Mouse (Mus musculus) forebrain, embryonic 12.5 days (tissue): Measurements from ENCODE around the gene Zfp385c. TPM values are rescaled to one million over a fixed set of nuclear protein-coding genes. Genes with fewer than 3 reads are reported as not detected.

Experiments
- ATAC-seq: fragments of 200-750 bp; cut with Nextera tagmentation; 2 replicates; pipeline ENCODE4 v1.8.0; 2017; ENCODE audit warnings: moderate TSS enrichment; ENCODE audit not compliant: low FRiP score
- H3K27ac ChIP-seq: fragments of 300-500 bp; sonication (generic); 2 replicates; pipeline ENCODE4 v1.5.1; 2016; ENCODE audit warnings: mild to moderate bottlenecking
- H3K27me3 ChIP-seq: fragments of 300-500 bp; sonication (generic); 2 replicates; pipeline ENCODE4 v1.6.1; 2016; ENCODE audit warnings: mild to moderate bottlenecking
- H3K36me3 ChIP-seq: fragments of 300-500 bp; sonication (generic); replicated peaks from 2 replicates; pipeline ENCODE4 v1.6.1; 2016; ENCODE audit warnings: mild to moderate bottlenecking
- H3K4me1 ChIP-seq: fragments of 300-500 bp; sonication (generic); 2 replicates; pipeline ENCODE4 v1.6.1; 2016
- H3K4me2 ChIP-seq: fragments of 300-500 bp; sonication (generic); 2 replicates; pipeline ENCODE4 v1.6.1; 2016; ENCODE audit warnings: mild to moderate bottlenecking, moderate library complexity
- H3K4me3 ChIP-seq: fragments of 300-500 bp; sonication (generic); replicated peaks from 2 replicates; pipeline ENCODE4 v1.5.1; 2016; ENCODE audit warnings: mild to moderate bottlenecking
- H3K9ac ChIP-seq: fragments of 300-500 bp; sonication (generic); 2 replicates; pipeline ENCODE4 v1.6.1; 2016; ENCODE audit warnings: mild to moderate bottlenecking
- H3K9me3 ChIP-seq: fragments of 300-500 bp; sonication (generic); 2 replicates; pipeline ENCODE4 v1.6.1; 2016
- WGBS: fragments of 180-500 bp; shearing (Covaris S2); methylation state at CpG from one replicate; pipeline ENCODE4 v1.1.7; 2016; 5-methylcytosine and 5-hydroxymethylcytosine counted together
- polyA plus RNA-seq: library from polyadenylated mRNA; unstranded; fragments of >200 nt; fragmentation: Nextera tagmentation; extraction: Ambion mirVana; gene quantifications from 2 replicates; pipeline ENCODE4 v1.2.1, GENCODE M21; 2016

Zfp385c gene
- polyA plus RNA-seq, 1 experiment from 2014 or later = 0.61 TPM

- 47% methylated on average over 6 of the region's 6 CpGs for WGBS
- Histone ChIP-seq H3K4me1 (peaks cover 27% of the 10 kb centered on the region), H3K36me3 (peaks cover 50% of the 10 kb centered on the region), H3K4me3 (0 out of 2 replicates have a peak overlapping the region, but pooled peaks have one; percentile 13), H3K9me3 (no peaks in the 10 kb centered on the region), H3K4me2 (peak overlapping the region; percentile 44), H3K27me3 (no peaks in the 10 kb centered on the region; the same call in 1 of the 2 replicates), H3K27ac (no peak overlapping the region), H3K9ac (0 out of 2 replicates have a peak overlapping the region, but pooled peaks have one; percentile 53)
- no peak for ATAC-seq
Observed at GRCm38 (mm10) chr11:100714534-100714915, 22.3 kb upstream of the Zfp385c start.

- Histone ChIP-seq H3K27me3 (no peaks in the 10 kb centered on the region; the same call in 1 of the 2 replicates), H3K4me2 (peak within 1 kb of the TSS; percentile 64), H3K36me3 (peaks cover 52% of the 10 kb centered on the region), H3K9me3 (no peaks in the 10 kb centered on the region), H3K9ac (peak within 1 kb of the TSS; percentile 53), H3K4me1 (peaks cover 27% of the 10 kb centered on the region), H3K4me3 (peak within 1 kb of the TSS; percentile 13), H3K27ac (0 out of 2 replicates have a peak within 1 kb of the TSS, but pooled peaks have one; percentile 36)
- WGBS = 4% methylated on average over 38 of the region's 38 CpGs
- ATAC-seq = no peak
Observed at GRCm38 (mm10) chr11:100713735-100714533, 21.7 kb upstream of the Zfp385c start, which contains the start of gene Hspb9. Hspb9 (plus strand) TSS chr11:100713850.

DNA sequence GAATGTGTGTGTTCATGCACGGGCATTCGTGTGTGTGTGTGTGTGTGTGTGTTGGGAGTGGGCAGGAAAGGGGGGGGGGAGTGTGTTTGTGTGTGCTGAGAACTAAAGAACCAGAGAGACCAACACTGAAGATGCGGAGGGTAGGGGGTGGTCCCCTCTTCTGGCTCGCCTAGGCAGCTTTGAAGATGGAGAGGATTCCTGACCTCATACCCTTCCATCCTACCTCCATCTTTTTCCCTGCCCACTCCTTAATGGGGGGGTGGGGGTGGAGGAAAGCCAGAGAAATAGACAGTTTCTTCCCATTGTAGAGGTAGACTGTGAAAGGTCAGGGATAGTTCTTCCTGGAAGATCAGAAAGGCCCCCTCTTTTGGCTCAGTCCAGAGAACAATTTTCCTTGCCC lies 20.9 kb upstream of the Zfp385c start:
- H3K4me1 ChIP-seq = peaks cover 27% of the 10 kb centered on the region
- no peaks in the 10 kb centered on the region for H3K9me3 ChIP-seq
- H3K9ac ChIP-seq = peak overlapping the region; percentile 53; the same call in 1 of the 2 replicates
- no peaks in the 10 kb centered on the region; the same call in 1 of the 2 replicates for H3K27me3 ChIP-seq
- no peak overlapping the region for H3K4me2 ChIP-seq
- peak overlapping the region; percentile 13 for H3K4me3 ChIP-seq
- 52% methylated on average over 4 of the region's 4 CpGs for WGBS
- no peak for ATAC-seq
- H3K27ac ChIP-seq = 0 out of 2 replicates have a peak overlapping the region, but pooled peaks have one; percentile 36
- peaks cover 52% of the 10 kb centered on the region for H3K36me3 ChIP-seq

DNA sequence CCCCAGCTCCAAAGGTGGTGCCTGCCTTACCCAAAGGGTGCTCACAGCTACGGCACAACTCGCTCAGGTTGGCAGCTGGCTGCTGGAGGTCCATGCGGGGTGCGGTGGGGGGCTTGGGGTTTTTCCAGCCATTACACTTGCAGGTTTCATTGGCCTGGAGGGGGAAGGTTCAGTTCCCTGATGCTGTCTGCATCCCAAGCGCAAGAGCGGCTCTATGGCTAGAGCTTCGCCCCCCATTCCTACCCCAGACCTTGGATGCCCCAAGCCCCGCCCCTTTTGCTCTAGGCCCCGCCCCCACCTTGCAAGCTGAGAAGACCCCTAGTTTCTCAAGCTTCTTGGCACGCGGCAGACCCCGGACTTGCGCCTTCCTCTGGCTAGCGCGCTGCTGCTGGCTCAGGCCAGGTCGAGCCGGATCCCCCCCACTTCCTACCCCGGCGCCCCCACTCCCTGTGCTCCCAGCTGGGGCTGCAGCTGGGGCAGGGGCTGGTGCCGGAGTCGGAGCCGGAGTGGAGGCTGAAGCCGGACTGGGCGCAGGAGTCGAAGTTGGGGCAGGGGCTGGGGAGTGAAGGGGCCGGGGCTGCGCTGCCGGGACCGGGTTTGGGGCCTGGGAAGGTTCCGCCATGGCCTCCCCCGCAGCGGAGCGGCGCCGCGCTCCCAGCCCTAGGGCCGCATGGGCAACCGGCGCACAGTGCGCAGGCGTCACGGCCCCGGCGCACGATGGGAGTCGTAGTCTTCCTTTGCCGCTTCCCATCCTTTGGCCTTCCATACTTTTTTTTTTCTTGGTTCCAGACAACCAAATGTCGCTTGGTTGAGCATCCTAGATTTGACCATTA lies 19.7 kb upstream of the Zfp385c start, which contains the start of gene Kat2a:
TSS of gene Kat2a (minus strand) at position 683 of the 833 bp plus-strand sequence.
- H3K4me1 ChIP-seq = peaks cover 27% of the 10 kb centered on the region
- ATAC-seq = peak; percentile 94
- no peaks in the 10 kb centered on the region; the same call in 1 of the 2 replicates for H3K27me3 ChIP-seq
- peak within 1 kb of the TSS; percentile 92 for H3K9ac ChIP-seq
- H3K36me3 ChIP-seq = peaks cover 53% of the 10 kb centered on the region
- 2% methylated on average over 48 of the region's 48 CpGs for WGBS
- H3K27ac ChIP-seq = peak within 1 kb of the TSS; percentile 59
- peak within 1 kb of the TSS; percentile 94 for H3K4me3 ChIP-seq
- peak within 1 kb of the TSS; percentile 64 for H3K4me2 ChIP-seq
- H3K9me3 ChIP-seq = no peaks in the 10 kb centered on the region

DNA sequence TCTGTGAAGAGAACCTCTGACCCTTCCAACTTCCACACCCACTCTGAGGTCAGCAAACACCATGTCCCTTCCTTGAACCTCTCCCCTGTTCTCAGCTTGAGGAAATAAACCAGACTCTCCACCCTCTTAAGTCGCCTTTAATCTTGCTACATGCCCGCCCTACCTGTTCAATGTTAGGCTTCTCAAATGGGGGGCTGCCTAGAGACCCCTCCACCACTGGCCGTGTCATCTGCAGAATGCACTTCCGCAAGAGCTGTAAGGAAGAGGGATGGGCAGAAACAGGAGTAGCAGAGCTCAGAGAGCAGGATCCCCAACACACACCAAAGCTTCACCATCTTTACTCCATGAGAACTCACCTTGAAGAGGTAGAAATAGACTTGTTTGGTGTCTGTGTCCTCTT lies 18.7 kb upstream of the Zfp385c start:
- peak overlapping the region; percentile 13; the same call in 1 of the 2 replicates for H3K9ac ChIP-seq
- H3K27me3 ChIP-seq = no peaks in the 10 kb centered on the region; the same call in 1 of the 2 replicates
- peaks cover 27% of the 10 kb centered on the region for H3K4me1 ChIP-seq
- no peak for ATAC-seq
- WGBS = 90% methylated on average over 4 of the region's 4 CpGs
- H3K27ac ChIP-seq = no peak overlapping the region
- peaks cover 53% of the 10 kb centered on the region for H3K36me3 ChIP-seq
- no peak overlapping the region for H3K4me3 ChIP-seq
- H3K9me3 ChIP-seq = no peaks in the 10 kb centered on the region
- H3K4me2 ChIP-seq = peak overlapping the region; percentile 64

- Histone ChIP-seq H3K36me3 (peaks cover 53% of the 10 kb centered on the region), H3K9ac (no peak overlapping the region), H3K27me3 (no peaks in the 10 kb centered on the region; the same call in 1 of the 2 replicates), H3K4me2 (no peak overlapping the region), H3K9me3 (no peaks in the 10 kb centered on the region), H3K4me1 (peaks cover 27% of the 10 kb centered on the region), H3K27ac (no peak overlapping the region), H3K4me3 (no peak overlapping the region)
- no peak for ATAC-seq
- WGBS = 94% methylated on average over 15 of the region's 15 CpGs
Observed at GRCm38 (mm10) chr11:100710528-100710927, 18.3 kb upstream of the Zfp385c start.

DNA sequence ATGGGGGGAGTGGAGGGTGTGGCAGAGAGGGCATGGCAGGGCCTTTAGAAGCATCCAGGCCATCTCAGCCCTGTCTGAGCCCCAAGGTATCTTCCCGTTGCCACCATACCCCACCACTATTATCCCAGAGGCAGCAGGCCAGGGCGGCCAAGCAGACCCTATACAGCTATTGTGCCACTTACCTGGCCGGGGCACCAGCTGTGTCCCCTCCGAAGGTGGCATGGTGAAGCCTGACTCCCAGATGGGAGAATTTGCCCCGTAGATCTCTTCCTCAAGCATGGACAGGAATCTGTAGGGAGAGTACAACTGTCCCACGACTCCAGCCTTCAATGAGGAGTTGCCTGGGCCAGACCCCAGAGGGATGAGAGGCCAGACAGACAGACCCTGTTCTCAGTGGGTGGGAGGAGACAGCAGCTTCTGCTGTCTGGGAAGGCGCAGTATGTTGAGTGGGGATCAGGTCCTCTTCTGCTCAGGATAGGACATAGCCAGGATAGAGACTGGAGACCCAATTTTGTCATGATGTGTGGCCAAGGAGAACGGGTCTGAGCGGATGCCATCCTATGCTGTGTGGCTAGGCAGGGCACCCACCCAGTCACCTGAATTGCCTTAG lies 17.1 kb upstream of the Zfp385c start:
- H3K4me2 ChIP-seq = no peak overlapping the region
- WGBS = 93% methylated on average over 9 of the region's 9 CpGs
- ATAC-seq = no peak
- no peak overlapping the region for H3K9ac ChIP-seq
- no peak overlapping the region for H3K4me3 ChIP-seq
- peaks cover 24% of the 10 kb centered on the region for H3K4me1 ChIP-seq
- no peaks in the 10 kb centered on the region; the same call in 1 of the 2 replicates for H3K27me3 ChIP-seq
- H3K36me3 ChIP-seq = peaks cover 62% of the 10 kb centered on the region
- H3K9me3 ChIP-seq = no peaks in the 10 kb centered on the region
- H3K27ac ChIP-seq = no peak overlapping the region

DNA sequence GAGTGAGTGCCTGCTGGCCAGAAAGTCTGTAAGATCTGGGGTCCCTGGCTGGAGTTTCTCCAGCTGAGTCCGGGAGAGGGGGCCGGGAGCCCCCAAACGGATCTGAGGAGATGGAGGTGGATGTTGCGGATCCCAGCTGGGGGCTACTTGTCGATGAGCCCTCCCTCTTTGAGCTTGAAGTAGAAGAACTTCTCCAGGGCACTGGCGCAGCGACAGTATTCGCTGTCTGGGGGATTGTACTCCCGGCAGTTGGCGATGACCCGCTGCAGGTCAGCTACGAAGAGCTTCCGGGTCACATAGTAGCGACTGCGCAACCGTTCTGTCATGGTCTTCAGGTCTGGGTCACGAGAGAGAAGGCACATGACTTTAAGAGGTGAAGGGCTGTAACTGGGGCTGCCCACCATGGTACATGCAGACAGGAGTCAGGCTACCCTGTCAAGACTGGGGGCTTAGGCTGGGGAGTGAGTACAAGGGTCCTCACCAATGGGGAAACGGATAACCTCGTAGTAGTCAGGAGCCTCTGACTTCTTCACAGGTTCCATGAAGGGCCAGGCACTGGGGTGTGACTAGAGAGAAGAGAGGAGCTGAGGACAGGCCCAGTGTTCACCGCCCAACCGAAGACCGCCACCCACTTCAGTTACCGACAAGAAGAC lies 13.0 kb upstream of the Zfp385c start:
- ATAC-seq = no peak
- H3K36me3 ChIP-seq = peaks cover 59% of the 10 kb centered on the region
- no peak overlapping the region for H3K9ac ChIP-seq
- H3K4me3 ChIP-seq = no peak overlapping the region
- WGBS = 93% methylated on average over 23 of the region's 23 CpGs
- no peaks in the 10 kb centered on the region for H3K9me3 ChIP-seq
- H3K4me2 ChIP-seq = no peak overlapping the region
- H3K27ac ChIP-seq = no peak overlapping the region
- peaks cover 9% of the 10 kb centered on the region; the same call in 1 of the 2 replicates for H3K27me3 ChIP-seq
- H3K4me1 ChIP-seq = peaks cover 6% of the 10 kb centered on the region

- Histone ChIP-seq H3K27ac (no peak within 1 kb of the TSS), H3K27me3 (peaks cover 9% of the 10 kb centered on the region; the same call in 1 of the 2 replicates), H3K4me2 (no peak within 1 kb of the TSS; the same call in 1 of the 2 replicates), H3K36me3 (peaks cover 48% of the 10 kb centered on the region), H3K9ac (no peak within 1 kb of the TSS), H3K9me3 (no peaks in the 10 kb centered on the region), H3K4me1 (peaks cover 6% of the 10 kb centered on the region), H3K4me3 (no peak within 1 kb of the TSS)
- ATAC-seq = no peak
- 71% methylated on average over 7 of the region's 7 CpGs for WGBS
Observed at GRCm38 (mm10) chr11:100703851-100704531, 11.7 kb upstream of the Zfp385c start, which contains the start of gene Dhx58. Dhx58 (minus strand) TSS chr11:100704271.

DNA sequence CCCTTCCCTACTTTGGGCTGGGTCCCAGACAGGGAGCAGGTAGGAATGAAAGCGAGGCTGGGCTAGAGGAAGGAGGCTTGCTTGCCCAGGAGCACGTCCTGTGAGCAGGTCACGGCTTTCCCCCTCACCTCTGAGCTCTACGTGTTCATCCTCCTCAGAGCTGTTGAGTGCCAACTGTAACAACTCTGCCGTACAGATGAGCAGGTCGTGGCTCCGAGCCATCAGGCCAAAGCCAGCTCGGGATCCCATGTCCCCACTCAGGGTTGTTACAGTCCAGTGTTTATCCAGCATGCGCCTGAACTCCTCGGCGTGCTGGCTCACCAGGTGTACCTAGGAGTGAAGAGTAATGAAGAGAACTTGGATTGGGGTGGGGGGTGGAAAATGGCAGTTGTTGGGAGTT lies 11.1 kb upstream of the Zfp385c start:
- Histone ChIP-seq H3K4me1 (peaks cover 6% of the 10 kb centered on the region), H3K27me3 (peaks cover 9% of the 10 kb centered on the region; the same call in 1 of the 2 replicates), H3K9me3 (no peaks in the 10 kb centered on the region), H3K27ac (no peak overlapping the region), H3K36me3 (peaks cover 41% of the 10 kb centered on the region), H3K4me3 (no peak overlapping the region), H3K4me2 (no peak overlapping the region), H3K9ac (no peak overlapping the region)
- WGBS = 73% methylated on average over 11 of the region's 11 CpGs
- no peak for ATAC-seq

- H3K27me3 ChIP-seq = peaks cover 9% of the 10 kb centered on the region; the same call in 1 of the 2 replicates
- peaks cover 6% of the 10 kb centered on the region for H3K4me1 ChIP-seq
- peak; percentile 14; the same call in 1 of the 2 replicates for ATAC-seq
- no peaks in the 10 kb centered on the region for H3K9me3 ChIP-seq
- no peak overlapping the region for H3K27ac ChIP-seq
- 53% methylated on average over 7 of the region's 7 CpGs for WGBS
- no peak overlapping the region for H3K9ac ChIP-seq
- no peak overlapping the region for H3K4me3 ChIP-seq
- H3K36me3 ChIP-seq = peaks cover 37% of the 10 kb centered on the region
- peak overlapping the region; percentile 29 for H3K4me2 ChIP-seq
Observed at GRCm38 (mm10) chr11:100702906-100703305, 10.7 kb upstream of the Zfp385c start.
